Mouse (Mus musculus) stomach, embryonic 14.5 days (tissue): ENCODE results near the gene Rfc5. TPM values are rescaled to one million over a fixed set of nuclear protein-coding genes. Genes with fewer than 3 reads are reported as not detected.
"Not testable (repeated sequence)": the region's sequence is repeated elsewhere in the genome, so short reads cannot be mapped to it uniquely, and the experiment has no call there.

Experiments used
- ATAC-seq: fragments of 200-750 bp; cut with Nextera tagmentation; 2 replicates; pipeline ENCODE4 v1.8.0; 2017; ENCODE audit warnings: low read depth, moderate TSS enrichment; ENCODE audit not compliant: insufficient number of reproducible peaks, insufficient read depth, low FRiP score
- H3K27ac ChIP-seq: fragments of 300-500 bp; sonication (generic); 2 replicates; pipeline ENCODE4 v1.5.1; 2014; ENCODE audit warnings: mild to moderate bottlenecking, low read length, moderate library complexity, mixed read lengths
- H3K27me3 ChIP-seq: fragments of 300-500 bp; sonication (generic); 2 replicates; pipeline ENCODE4 v1.6.1; 2014; ENCODE audit warnings: low read length, control low read depth, mixed read lengths; ENCODE audit not compliant: control insufficient read depth, insufficient read depth
- H3K36me3 ChIP-seq: fragments of 300-500 bp; sonication (generic); 2 replicates; pipeline ENCODE4 v1.6.1; 2014; ENCODE audit warnings: mild to moderate bottlenecking, control low read depth, low read length, moderate library complexity, mixed read lengths; ENCODE audit not compliant: control insufficient read depth, insufficient read depth
- H3K4me1 ChIP-seq: fragments of 300-500 bp; sonication (generic); 2 replicates; pipeline ENCODE4 v1.6.1; 2014; ENCODE audit warnings: low read length, control low read depth, mixed read lengths; ENCODE audit not compliant: control insufficient read depth, insufficient read depth
- H3K4me2 ChIP-seq: fragments of 300-500 bp; sonication (generic); replicated peaks from 2 replicates; pipeline ENCODE4 v1.6.1; 2014; ENCODE audit warnings: low read depth, low read length, control low read depth
- H3K4me3 ChIP-seq: fragments of 300-500 bp; sonication (generic); 2 replicates; pipeline ENCODE4 v1.5.1; 2014; ENCODE audit warnings: low read depth, low read length, control low read depth
- H3K9ac ChIP-seq: fragments of 300-500 bp; sonication (generic); replicated peaks from 2 replicates; pipeline ENCODE4 v1.6.1; 2014; ENCODE audit warnings: low read depth, mild to moderate bottlenecking, control low read depth, low read length, moderate library complexity, mixed read lengths
- H3K9me3 ChIP-seq: fragments of 300-500 bp; sonication (generic); 2 replicates; pipeline ENCODE4 v1.6.1; 2016; ENCODE audit warnings: low read depth, low read length, control low read depth; ENCODE audit not compliant: control insufficient read depth
- WGBS: fragments of 180-500 bp; shearing (Covaris S2); extraction: QIAGEN DNeasy Blood & Tissue Kit; methylation state at CpG from one replicate; pipeline ENCODE4 v1.1.7; 2014; 5-methylcytosine and 5-hydroxymethylcytosine counted together
- polyA plus RNA-seq: library from polyadenylated mRNA; unstranded; fragments of >200 nt; fragmentation: Nextera tagmentation; extraction: Ambion mirVana; gene quantifications from 2 replicates; pipeline ENCODE4 v1.2.1, GENCODE M21; 2014

Rfc5 gene
- polyA plus RNA-seq, 1 experiment from 2014 or later, result 102 TPM

DNA sequence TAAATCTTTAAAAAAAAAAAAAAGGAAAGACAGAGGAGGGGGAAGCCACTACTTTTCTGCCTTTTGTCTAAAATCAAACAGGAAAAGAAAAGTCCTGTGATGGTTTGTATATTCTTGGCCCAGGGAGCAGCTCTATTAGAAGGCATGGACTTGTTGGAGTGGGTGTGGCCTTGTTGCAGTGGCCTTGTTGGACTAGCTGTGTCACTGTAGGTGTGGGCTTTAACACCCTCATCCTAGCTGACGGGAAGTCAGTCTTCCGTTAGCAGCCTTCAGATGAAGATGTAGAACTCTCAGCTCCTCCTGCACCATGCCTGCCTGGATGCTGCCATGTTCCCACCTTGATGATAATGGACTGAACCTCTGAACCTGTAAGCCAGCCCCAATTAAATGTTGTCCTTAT is 15.8 kb upstream of the Rfc5 start:
- 82% methylated on average over 2 of the region's 2 CpGs for WGBS
- H3K4me2 ChIP-seq, H3K36me3 ChIP-seq, H3K9ac ChIP-seq, H3K4me1 ChIP-seq, H3K27ac ChIP-seq, H3K4me3 ChIP-seq, H3K9me3 ChIP-seq, ATAC-seq, H3K27me3 ChIP-seq: not testable (repeated sequence)

DNA sequence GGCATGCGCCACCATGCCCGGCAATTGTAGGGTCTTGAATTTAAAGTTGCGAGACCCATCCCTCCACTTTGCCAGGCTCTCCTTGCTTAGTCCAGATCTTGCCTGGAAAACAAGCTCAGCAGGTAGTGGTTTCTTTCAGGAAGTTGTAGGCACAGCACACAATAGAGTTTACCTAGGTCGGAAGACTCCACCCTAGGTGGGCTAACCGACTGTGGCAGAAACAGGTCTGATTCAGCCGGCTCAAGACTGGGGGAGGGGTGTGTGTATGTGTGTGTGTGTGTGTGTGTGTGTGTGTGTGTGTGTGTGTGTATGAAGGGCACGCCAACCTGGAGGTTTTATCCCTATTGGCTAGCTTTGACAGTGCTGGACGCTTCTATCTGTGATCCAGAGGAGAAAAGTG is 14.8 kb upstream of the Rfc5 start:
- no peaks in the 10 kb centered on the region for H3K4me1 ChIP-seq
- no peak overlapping the region for H3K9ac ChIP-seq
- no peaks in the 10 kb centered on the region for H3K9me3 ChIP-seq
- H3K27ac ChIP-seq, result no peak overlapping the region
- H3K36me3 ChIP-seq, result no peaks in the 10 kb centered on the region
- 82% methylated on average over 8 of the region's 8 CpGs for WGBS
- no peaks in the 10 kb centered on the region for H3K27me3 ChIP-seq
- H3K4me2 ChIP-seq, result no peak overlapping the region
- no peak for ATAC-seq
- no peak overlapping the region for H3K4me3 ChIP-seq

DNA sequence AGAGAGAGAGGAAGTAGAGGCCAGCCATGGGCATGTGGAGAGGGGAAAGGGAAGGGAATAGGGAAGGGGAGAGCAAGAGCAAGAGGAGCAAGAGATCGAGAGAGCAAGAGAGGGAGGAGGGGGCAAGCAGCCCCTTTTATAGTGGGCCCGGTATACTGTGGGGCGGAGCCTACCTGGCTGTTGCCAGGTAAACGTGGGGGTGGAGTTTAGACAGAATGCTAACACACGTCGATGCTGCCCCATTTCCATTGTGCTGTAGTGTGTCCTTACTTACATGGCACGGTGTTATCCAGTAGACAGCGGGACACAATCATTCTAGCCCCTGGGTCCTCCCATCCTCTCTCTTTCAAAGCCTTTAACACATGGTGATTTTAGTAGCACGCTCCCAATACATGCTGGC is 10.4 kb upstream of the Rfc5 start:
- no peak overlapping the region for H3K4me3 ChIP-seq
- no peaks in the 10 kb centered on the region for H3K36me3 ChIP-seq
- H3K4me1 ChIP-seq, result 0 out of 2 replicates have a peak, but pooled peaks cover 3% of the 10 kb centered on the region
- H3K9me3 ChIP-seq, result no peaks in the 10 kb centered on the region
- no peak overlapping the region for H3K27ac ChIP-seq
- ATAC-seq, result no peak
- no peak overlapping the region for H3K9ac ChIP-seq
- no peaks in the 10 kb centered on the region for H3K27me3 ChIP-seq
- WGBS, result 74% methylated on average over 9 of the region's 9 CpGs
- no peak overlapping the region for H3K4me2 ChIP-seq

DNA sequence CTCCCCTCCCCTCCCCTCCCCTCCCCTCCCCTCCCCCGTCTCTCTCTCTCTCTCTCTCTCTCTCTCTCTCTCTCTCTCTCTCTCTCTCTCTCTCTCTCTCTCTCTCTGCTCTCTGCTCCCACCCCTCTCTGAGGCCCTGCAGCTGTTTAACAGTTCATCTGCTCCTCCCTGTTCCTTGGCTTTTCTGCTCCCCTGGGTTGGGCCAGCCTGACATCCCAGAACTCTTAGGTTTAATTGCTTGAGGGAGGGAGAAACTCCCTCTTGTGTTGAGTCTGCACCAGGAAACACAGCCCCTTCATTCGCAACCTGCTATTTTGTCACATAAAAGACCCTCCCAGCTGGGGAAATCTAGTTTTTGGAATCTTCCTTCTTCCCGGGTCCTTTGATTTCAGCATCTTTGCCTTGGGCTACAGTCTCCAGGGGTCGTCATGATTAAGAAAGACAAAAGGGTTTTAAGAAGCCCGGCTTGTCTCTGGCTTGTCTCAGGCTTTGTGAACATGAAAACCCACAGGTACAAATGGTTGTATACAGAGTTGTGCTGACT is 9.2 kb upstream of the Rfc5 start:
- Histone ChIP-seq H3K4me3 (no peak overlapping the region), H3K4me2 (no peak overlapping the region), H3K27me3 (no peaks in the 10 kb centered on the region), H3K36me3 (no peaks in the 10 kb centered on the region), H3K4me1 (0 out of 2 replicates have a peak, but pooled peaks cover 3% of the 10 kb centered on the region), H3K9me3 (no peaks in the 10 kb centered on the region), H3K9ac (no peak overlapping the region), H3K27ac (no peak overlapping the region)
- WGBS, result 37% methylated on average over 4 of the region's 5 CpGs
- ATAC-seq, result peak; percentile 61; the same call in 1 of the 2 replicates

DNA sequence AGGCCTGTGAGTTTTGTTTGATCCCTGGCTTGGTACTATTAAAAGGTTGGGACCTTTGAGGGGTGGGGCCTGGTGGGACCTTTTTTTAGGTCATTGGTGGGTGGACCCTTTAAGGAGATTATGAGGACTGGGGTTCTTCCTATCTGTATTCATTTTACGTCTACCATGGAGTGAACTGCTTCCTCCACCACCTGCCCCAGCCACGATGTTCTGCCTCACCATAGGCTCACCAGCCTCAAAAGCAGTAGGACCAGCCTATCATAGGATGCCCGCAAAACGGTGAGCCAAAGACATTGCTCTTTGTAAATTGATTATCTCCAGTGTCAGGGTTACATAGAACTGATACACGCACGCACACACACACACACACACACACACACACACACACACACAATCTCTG is 8.5 kb upstream of the Rfc5 start:
- 0 out of 2 replicates have a peak, but pooled peaks cover 3% of the 10 kb centered on the region for H3K4me1 ChIP-seq
- no peak overlapping the region for H3K27ac ChIP-seq
- no peaks in the 10 kb centered on the region; the same call in 1 of the 2 replicates for H3K9me3 ChIP-seq
- H3K9ac ChIP-seq, result no peak overlapping the region
- no peak for ATAC-seq
- no peak overlapping the region for H3K4me2 ChIP-seq
- 66% methylated on average over 6 of the region's 6 CpGs for WGBS
- no peaks in the 10 kb centered on the region for H3K27me3 ChIP-seq
- no peak overlapping the region for H3K4me3 ChIP-seq
- H3K36me3 ChIP-seq, result no peaks in the 10 kb centered on the region

DNA sequence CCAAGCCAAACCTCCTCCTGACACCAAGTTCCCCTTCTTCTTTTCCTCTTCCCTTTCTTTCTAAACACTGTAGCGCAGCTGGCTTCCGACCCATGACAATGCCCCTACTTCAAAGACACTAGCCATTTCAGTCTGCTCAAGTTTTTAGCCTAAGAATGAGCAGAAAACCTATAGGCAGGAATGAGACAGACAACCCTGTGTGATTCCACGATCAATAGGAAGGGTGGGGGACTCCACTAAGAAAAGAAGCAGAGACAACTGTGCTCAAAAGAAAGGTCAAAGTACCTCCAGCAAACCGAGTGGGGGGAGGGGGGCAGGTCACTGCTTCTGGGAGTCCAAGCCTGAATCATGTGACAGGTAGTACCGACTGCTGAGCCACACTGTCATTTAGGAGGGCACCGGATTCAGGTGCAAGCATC is 7.8 kb upstream of the Rfc5 start:
- H3K27me3 ChIP-seq, result no peaks in the 10 kb centered on the region
- no peak overlapping the region for H3K27ac ChIP-seq
- WGBS, result 66% methylated on average over 6 of the region's 6 CpGs
- H3K4me3 ChIP-seq, result no peak overlapping the region
- no peak for ATAC-seq
- H3K4me1 ChIP-seq, result 0 out of 2 replicates have a peak, but pooled peaks cover 3% of the 10 kb centered on the region
- H3K36me3 ChIP-seq, result no peaks in the 10 kb centered on the region
- H3K9ac ChIP-seq, result no peak overlapping the region
- no peaks in the 10 kb centered on the region; the same call in 1 of the 2 replicates for H3K9me3 ChIP-seq
- H3K4me2 ChIP-seq, result no peak overlapping the region

DNA sequence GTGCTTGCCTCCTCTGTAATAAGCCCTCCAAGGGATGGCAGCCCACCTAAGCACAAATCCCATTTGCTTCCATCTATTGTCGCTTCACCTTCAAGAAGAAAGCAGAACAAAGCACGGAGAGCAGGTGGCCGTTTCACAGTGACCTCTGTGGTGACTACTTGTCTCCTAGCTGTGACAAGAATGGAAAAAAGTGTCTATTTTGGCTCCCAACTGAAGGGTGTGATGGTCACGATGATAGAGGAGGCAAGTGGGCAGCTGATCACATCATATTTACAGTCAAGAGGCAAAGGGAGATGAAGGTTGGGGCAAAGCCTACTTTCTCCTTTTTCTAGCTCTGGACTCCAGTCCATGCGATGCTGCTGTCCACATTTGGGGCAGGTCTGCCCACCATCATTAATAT is 7.0 kb upstream of the Rfc5 start:
- H3K4me3 ChIP-seq, result no peak overlapping the region

DNA sequence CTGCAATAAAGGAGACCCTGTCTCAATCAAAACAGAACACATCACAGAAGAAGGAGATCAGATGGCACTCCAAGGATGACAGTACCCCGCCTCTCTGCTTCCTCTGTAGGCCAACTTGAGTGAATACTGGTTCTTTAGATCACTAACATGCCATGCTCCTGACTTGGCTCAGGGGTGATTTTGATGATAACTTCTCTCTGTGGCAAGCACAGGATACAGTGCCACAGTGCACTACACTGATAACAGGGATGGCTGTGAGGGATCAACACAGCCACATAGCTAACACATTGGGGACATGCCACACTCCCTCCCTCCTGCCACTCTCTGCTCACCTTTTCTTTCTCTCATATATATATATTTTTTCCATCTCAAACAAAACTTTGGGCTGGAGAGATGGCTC is 2.0 kb upstream of the Rfc5 start:
- peaks cover 8% of the 10 kb centered on the region for H3K4me1 ChIP-seq
- no peak overlapping the region for H3K4me2 ChIP-seq
- ATAC-seq, result no peak
- no peak overlapping the region for H3K27ac ChIP-seq
- H3K27me3 ChIP-seq, result no peaks in the 10 kb centered on the region
- no peak overlapping the region for H3K9ac ChIP-seq
- WGBS, result 91% methylated on average over 1 of the region's 1 CpGs
- H3K9me3 ChIP-seq, result no peaks in the 10 kb centered on the region; the same call in 1 of the 2 replicates
- H3K36me3 ChIP-seq, result peaks cover 6% of the 10 kb centered on the region; the same call in 1 of the 2 replicates
- H3K4me3 ChIP-seq, result no peak overlapping the region

More for the DNA sequence above, 7.0 kb upstream of the Rfc5 start:
- no peak overlapping the region for H3K27ac ChIP-seq
- H3K4me1 ChIP-seq, result 0 out of 2 replicates have a peak, but pooled peaks cover 3% of the 10 kb centered on the region
- H3K4me2 ChIP-seq, result no peak overlapping the region
- H3K36me3 ChIP-seq, result no peaks in the 10 kb centered on the region
- no peak for ATAC-seq
- 86% methylated on average over 5 of the region's 5 CpGs for WGBS
- no peaks in the 10 kb centered on the region; the same call in 1 of the 2 replicates for H3K9me3 ChIP-seq
- H3K9ac ChIP-seq, result no peak overlapping the region
- no peaks in the 10 kb centered on the region for H3K27me3 ChIP-seq

DNA sequence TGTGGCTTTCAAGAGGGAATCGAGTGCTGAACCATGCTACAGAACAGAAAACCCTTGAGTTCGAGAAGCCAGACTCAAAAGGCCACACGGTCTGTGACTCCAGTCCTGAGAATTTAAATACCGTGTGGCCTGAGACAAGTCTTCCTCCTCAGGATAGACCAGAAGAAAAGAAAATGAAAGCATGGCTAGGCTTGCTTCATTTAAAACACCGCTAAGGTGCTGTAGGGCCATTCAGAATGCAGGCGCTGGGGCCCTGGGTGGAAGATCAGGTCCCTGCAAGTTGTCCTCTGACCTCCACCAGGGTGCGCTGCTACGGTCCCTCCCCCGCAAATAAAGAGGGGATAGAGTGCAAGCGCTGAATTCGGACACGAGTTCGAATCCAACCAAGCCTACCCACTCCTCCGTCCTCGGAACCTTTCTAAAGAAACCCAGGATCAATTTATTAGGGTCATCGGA is 523 bp downstream of the Rfc5 start:
- no peaks in the 10 kb centered on the region for H3K27me3 ChIP-seq
- peaks cover 8% of the 10 kb centered on the region for H3K4me1 ChIP-seq
- peak overlapping the region; percentile 45; the same call in 1 of the 2 replicates for H3K27ac ChIP-seq
- WGBS, result 9% methylated on average over 16 of the region's 16 CpGs
- no peaks in the 10 kb centered on the region; the same call in 1 of the 2 replicates for H3K9me3 ChIP-seq
- H3K9ac ChIP-seq, result peak overlapping the region; percentile 76
- peak; percentile 17; the same call in 1 of the 2 replicates for ATAC-seq
- H3K4me3 ChIP-seq, result peak overlapping the region; percentile 77
- peak overlapping the region; percentile 69 for H3K4me2 ChIP-seq
- H3K36me3 ChIP-seq, result peaks cover 28% of the 10 kb centered on the region
